In genomic region chr7:126648486-126648885, GRCm38 (mm10) we compare ENCODE assay signal across 8 mouse cellular contexts. TPM values are rescaled to one million over a fixed set of nuclear protein-coding genes. Genes with fewer than 3 reads are reported as not detected.
DNase-seq lines count a peak whose midpoint lies in the region; ATAC-seq and TF ChIP-seq lines count a peak whose summit lies in the region.

No protein-coding gene starts in this region.

- DNase-seq in CD4-positive, CD25-positive, alpha-beta regulatory T cell, adult 2 months (ENCODE audit: low read depth, low spot score): peak; percentile 40
- no peak for DNase-seq in gastrocnemius, postnatal 25 days
- DNase-seq in frontal cortex, postnatal 25 days (ENCODE audit: low spot score in 2 of 2): no peak

- peaks cover 90% of the 10 kb centered on the region for H3K4me1 ChIP-seq in megakaryocyte, embryonic 14.5 days
- H3K4me1 ChIP-seq in intestine, postnatal 0 days (replicated peaks; ENCODE audit: control insufficient read depth, insufficient read depth, low read length): no peaks in the 10 kb centered on the region
- peaks cover 28% of the 10 kb centered on the region for H3K4me1 ChIP-seq in neural tube, embryonic 13.5 days (replicated peaks)

- peaks cover 8% of the 10 kb centered on the region for H3K36me3 ChIP-seq in megakaryocyte, embryonic 14.5 days (replicated peaks; ENCODE audit: low read length)
- no peaks in the 10 kb centered on the region for H3K36me3 ChIP-seq in intestine, postnatal 0 days (ENCODE audit: control insufficient read depth, insufficient read depth)
- H3K36me3 ChIP-seq in neural tube, embryonic 13.5 days: no peaks in the 10 kb centered on the region

- peak overlapping the region; percentile 99 for H3K4me3 ChIP-seq in megakaryocyte, embryonic 14.5 days (replicated peaks)
- no peak overlapping the region for H3K4me3 ChIP-seq in intestine, postnatal 0 days (ENCODE audit: low read depth, low read length)
- H3K4me3 ChIP-seq in neural tube, embryonic 13.5 days: peak overlapping the region; percentile 64

- 76% methylated on average over 4 of the region's 4 CpGs for whole genome bisulfite sequencing in intestine, postnatal 0 days
- 80% methylated on average over 4 of the region's 4 CpGs for WGBS in neural tube, embryonic 13.5 days

- H3K27me3 ChIP-seq in megakaryocyte, embryonic 14.5 days (replicated peaks): no peaks in the 10 kb centered on the region
- no peaks in the 10 kb centered on the region for H3K27me3 ChIP-seq in intestine, postnatal 0 days (replicated peaks; ENCODE audit: control insufficient read depth, insufficient read depth, low read length)
- H3K27me3 ChIP-seq in neural tube, embryonic 13.5 days: no peaks in the 10 kb centered on the region

- peak; percentile 46 for TF ChIP-seq CTCF in intestine, postnatal 0 days (IDR thresholded peaks at IDR 0.05; ENCODE audit: low read depth)

- H3K4me2 ChIP-seq in intestine, postnatal 0 days (replicated peaks; ENCODE audit: low read depth): peak overlapping the region; percentile 72; the same call in 1 of the 2 replicates
- peak overlapping the region; percentile 70 for H3K4me2 ChIP-seq in neural tube, embryonic 13.5 days

- no peak overlapping the region for H3K27ac ChIP-seq in intestine, postnatal 0 days (ENCODE audit: low read depth, low read length)
- no peak overlapping the region for H3K27ac ChIP-seq in neural tube, embryonic 13.5 days (replicated peaks)

- ATAC-seq in CD4-positive, CD25-positive, alpha-beta regulatory T cell, adult 4 months: no peak
- no peak for ATAC-seq in megakaryocyte, adult 5-6 weeks (ENCODE audit: poor library complexity, severe bottlenecking)
- ATAC-seq in intestine, postnatal 0 days: no peak
- ATAC-seq in neural tube, embryonic 13.5 days (ENCODE audit: low read depth): 0 out of 2 replicates have a peak, but pooled peaks have one; percentile 28

- H3K9me3 ChIP-seq in megakaryocyte, embryonic 14.5 days: no peaks in the 10 kb centered on the region
- H3K9me3 ChIP-seq in intestine, postnatal 0 days (ENCODE audit: control insufficient read depth): no peaks in the 10 kb centered on the region
- H3K9me3 ChIP-seq in neural tube, embryonic 13.5 days: no peaks in the 10 kb centered on the region

- no peak overlapping the region for H3K9ac ChIP-seq in intestine, postnatal 0 days (ENCODE audit: low read depth, low read length)
- H3K9ac ChIP-seq in neural tube, embryonic 13.5 days: no peak overlapping the region

RNA-seq across cellular contexts. Expression of gene Sgf29, which starts 0.6 kb away (rescaled TPM):
- 100 to 1,000 TPM in 1 of 2 experiments, 10 to 100 TPM in 1; 93.1 to 113 TPM for polyA plus RNA-seq in CD4-positive, CD25-positive, alpha-beta regulatory T cell, adult 4 months (2017; shearing (Covaris generic))
- polyA plus RNA-seq in megakaryocyte, embryonic 14.5 days (2012; ENCODE audit: insufficient read depth, low replicate concordance): 31.0 and 69.1 TPM in 2 replicates
- total RNA-seq in megakaryocyte, adult 5-6 weeks (2015): 42.1 and 55.6 TPM in 2 replicates
- total RNA-seq in megakaryocyte, adult 5-6 weeks (2017): 27.3 and 35.5 TPM in 2 replicates
- polyA plus RNA-seq in intestine, postnatal 0 days (2015; fragmentation: Nextera tagmentation; extraction: Ambion mirVana): 21.7 and 25.8 TPM in 2 replicates
- polyA plus RNA-seq in neural tube, embryonic 13.5 days (2015; fragmentation: Nextera tagmentation; extraction: Ambion mirVana): 48.3 and 51.3 TPM in 2 replicates
- 10 to 100 TPM; 24.0 to 25.1 TPM for total RNA-seq in gastrocnemius, postnatal 25 days (2021)

RNA-seq across cellular contexts. Expression of gene Nupr1, which starts 17.8 kb away (rescaled TPM):
- under 1 TPM in 1 of 2 experiments, not detected in 1; 0.42 TPM for polyA plus RNA-seq in CD4-positive, CD25-positive, alpha-beta regulatory T cell, adult 4 months (2017; shearing (Covaris generic))
- polyA plus RNA-seq in megakaryocyte, embryonic 14.5 days (2012; ENCODE audit: insufficient read depth, low replicate concordance): 27.5 TPM in 1 of 2 replicates, not detected in the other
- 54.7 and 61.4 TPM in 2 replicates for total RNA-seq in megakaryocyte, adult 5-6 weeks (2015)
- total RNA-seq in megakaryocyte, adult 5-6 weeks (2017): 108 and 126 TPM in 2 replicates
- polyA plus RNA-seq in intestine, postnatal 0 days (2015; fragmentation: Nextera tagmentation; extraction: Ambion mirVana): 28.2 and 30.8 TPM in 2 replicates
- polyA plus RNA-seq in neural tube, embryonic 13.5 days (2015; fragmentation: Nextera tagmentation; extraction: Ambion mirVana): 7.1 and 9.6 TPM in 2 replicates
- total RNA-seq in gastrocnemius, postnatal 25 days (2021): 10 to 100 TPM; 10.6 to 14.2 TPM

RNA-seq across cellular contexts. Expression of gene Sult1a1, which starts 27.7 kb away (rescaled TPM):
- 1 to 10 TPM in 1 of 2 experiments, under 1 TPM in 1; 0.82 to 1.3 TPM for polyA plus RNA-seq in CD4-positive, CD25-positive, alpha-beta regulatory T cell, adult 4 months (2017; shearing (Covaris generic))
- polyA plus RNA-seq in megakaryocyte, embryonic 14.5 days (2012; ENCODE audit: insufficient read depth, low replicate concordance): 0.87 and 3.0 TPM in 2 replicates
- 4.8 and 6.6 TPM in 2 replicates for total RNA-seq in megakaryocyte, adult 5-6 weeks (2015)
- 6.6 and 6.9 TPM in 2 replicates for total RNA-seq in megakaryocyte, adult 5-6 weeks (2017)
- 6.8 and 8.2 TPM in 2 replicates for polyA plus RNA-seq in intestine, postnatal 0 days (2015; fragmentation: Nextera tagmentation; extraction: Ambion mirVana)
- 1.4 and 2.1 TPM in 2 replicates for polyA plus RNA-seq in neural tube, embryonic 13.5 days (2015; fragmentation: Nextera tagmentation; extraction: Ambion mirVana)
- total RNA-seq in gastrocnemius, postnatal 25 days (2021): 10 to 100 TPM; 12.3 to 22.9 TPM

RNA-seq across cellular contexts. Expression of gene Bola2, which starts 46.7 kb away (rescaled TPM):
- 100 to 1,000 TPM in 1 of 2 experiments, 10 to 100 TPM in 1; 82.6 to 175 TPM for polyA plus RNA-seq in CD4-positive, CD25-positive, alpha-beta regulatory T cell, adult 4 months (2017; shearing (Covaris generic))
- polyA plus RNA-seq in megakaryocyte, embryonic 14.5 days (2012; ENCODE audit: insufficient read depth, low replicate concordance): 185 and 696 TPM in 2 replicates
- total RNA-seq in megakaryocyte, adult 5-6 weeks (2015): 49.8 and 60.5 TPM in 2 replicates
- total RNA-seq in megakaryocyte, adult 5-6 weeks (2017): 106 and 161 TPM in 2 replicates
- polyA plus RNA-seq in intestine, postnatal 0 days (2015; fragmentation: Nextera tagmentation; extraction: Ambion mirVana): 80.4 and 98.2 TPM in 2 replicates
- polyA plus RNA-seq in neural tube, embryonic 13.5 days (2015; fragmentation: Nextera tagmentation; extraction: Ambion mirVana): 109 and 143 TPM in 2 replicates
- 10 to 100 TPM; 33.1 to 37.0 TPM for total RNA-seq in gastrocnemius, postnatal 25 days (2021)

RNA-seq across cellular contexts. Expression of gene Slx1b, which starts 47.1 kb away (rescaled TPM):
- 10 to 100 TPM; 10.6 to 21.4 TPM for polyA plus RNA-seq in CD4-positive, CD25-positive, alpha-beta regulatory T cell, adult 4 months (2017; shearing (Covaris generic))
- polyA plus RNA-seq in megakaryocyte, embryonic 14.5 days (2012; ENCODE audit: insufficient read depth, low replicate concordance): 7.3 and 9.7 TPM in 2 replicates
- total RNA-seq in megakaryocyte, adult 5-6 weeks (2015): 4.1 and 6.0 TPM in 2 replicates
- 4.7 and 5.9 TPM in 2 replicates for total RNA-seq in megakaryocyte, adult 5-6 weeks (2017)
- 4.8 and 5.5 TPM in 2 replicates for polyA plus RNA-seq in intestine, postnatal 0 days (2015; fragmentation: Nextera tagmentation; extraction: Ambion mirVana)
- 16.2 and 20.5 TPM in 2 replicates for polyA plus RNA-seq in neural tube, embryonic 13.5 days (2015; fragmentation: Nextera tagmentation; extraction: Ambion mirVana)
- total RNA-seq in gastrocnemius, postnatal 25 days (2021): 1 to 10 TPM; 2.7 to 3.3 TPM
